Mouse (Mus musculus) stomach, embryonic 15.5 days (tissue): Measurements from ENCODE around the gene Pla2g4b. TPM values are rescaled to one million over a fixed set of nuclear protein-coding genes. Genes with fewer than 3 reads are reported as not detected.

ENCODE experiments used
- ATAC-seq: fragments of 200-750 bp; cut with Nextera tagmentation; 2 replicates; pipeline ENCODE4 v1.8.0; 2017; ENCODE audit warnings: low read depth, moderate number of reproducible peaks, moderate TSS enrichment; ENCODE audit not compliant: insufficient read depth, low FRiP score
- H3K27ac ChIP-seq: fragments of 300-500 bp; sonication (generic); 2 replicates; pipeline ENCODE4 v1.5.1; 2015; ENCODE audit warnings: mild to moderate bottlenecking, inconsistent platforms
- H3K27me3 ChIP-seq: fragments of 300-500 bp; sonication (generic); replicated peaks from 2 replicates; pipeline ENCODE4 v1.6.1; 2015; ENCODE audit warnings: inconsistent platforms
- H3K36me3 ChIP-seq: fragments of 300-500 bp; sonication (generic); 2 replicates; pipeline ENCODE4 v1.6.1; 2015; ENCODE audit warnings: inconsistent platforms
- H3K4me1 ChIP-seq: fragments of 300-500 bp; sonication (generic); 2 replicates; pipeline ENCODE4 v1.6.1; 2015; ENCODE audit warnings: inconsistent platforms
- H3K4me2 ChIP-seq: fragments of 300-500 bp; sonication (generic); 2 replicates; pipeline ENCODE4 v1.6.1; 2015; ENCODE audit warnings: mild to moderate bottlenecking, inconsistent platforms
- H3K4me3 ChIP-seq: fragments of 300-500 bp; sonication (generic); replicated peaks from 2 replicates; pipeline ENCODE4 v1.5.1; 2015; ENCODE audit warnings: inconsistent platforms
- H3K9ac ChIP-seq: fragments of 300-500 bp; sonication (generic); 2 replicates; pipeline ENCODE4 v1.6.1; 2015; ENCODE audit warnings: inconsistent platforms
- H3K9me3 ChIP-seq: fragments of 300-500 bp; sonication (generic); 2 replicates; pipeline ENCODE4 v1.6.1; 2016; ENCODE audit warnings: inconsistent platforms
- WGBS: fragments of 180-500 bp; shearing (Covaris S2); methylation state at CpG from one replicate; pipeline ENCODE4 v1.1.7; 2015; 5-methylcytosine and 5-hydroxymethylcytosine counted together
- polyA plus RNA-seq: library from polyadenylated mRNA; unstranded; fragments of >200 nt; fragmentation: Nextera tagmentation; extraction: Ambion mirVana; gene quantifications from 2 replicates; pipeline ENCODE4 v1.2.1, GENCODE M21; 2015

Gene Pla2g4b
- polyA plus RNA-seq, 1 experiment from 2014 or later = 1.2 TPM

DNA sequence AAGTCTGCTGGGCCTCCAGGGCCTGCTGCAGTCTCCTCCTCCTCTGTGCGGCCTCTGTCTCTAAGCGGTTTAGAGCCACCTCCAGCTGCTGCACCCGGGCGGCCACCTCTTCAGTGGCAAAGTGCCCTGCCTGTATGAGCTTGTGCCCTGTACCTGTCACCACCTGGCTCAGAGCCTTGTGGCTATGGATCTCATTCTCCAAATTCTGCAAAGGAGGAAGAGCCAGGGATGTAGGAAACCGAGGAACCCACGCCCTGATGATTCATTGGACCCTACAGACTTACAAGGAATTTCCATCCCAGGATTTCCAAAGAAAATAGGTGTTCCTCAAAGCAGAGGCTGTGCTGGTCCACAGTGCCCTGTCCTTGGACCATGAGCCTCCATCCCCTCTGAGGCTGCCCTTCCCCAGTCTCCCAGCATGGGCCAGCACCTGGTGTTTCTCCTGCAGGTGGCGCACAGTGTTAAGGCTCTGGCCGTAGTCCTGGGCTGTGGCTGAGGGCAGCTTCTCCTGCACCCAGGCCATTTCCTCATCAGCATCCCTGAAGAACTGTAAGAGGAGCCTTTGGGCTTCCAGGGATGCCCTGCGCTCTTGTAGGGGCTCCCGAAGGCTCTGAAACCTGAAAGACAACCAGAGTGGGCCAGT is 16.5 kb downstream of the Pla2g4b start:
- no peak for ATAC-seq
- WGBS = 61% methylated on average over 10 of the region's 10 CpGs

DNA sequence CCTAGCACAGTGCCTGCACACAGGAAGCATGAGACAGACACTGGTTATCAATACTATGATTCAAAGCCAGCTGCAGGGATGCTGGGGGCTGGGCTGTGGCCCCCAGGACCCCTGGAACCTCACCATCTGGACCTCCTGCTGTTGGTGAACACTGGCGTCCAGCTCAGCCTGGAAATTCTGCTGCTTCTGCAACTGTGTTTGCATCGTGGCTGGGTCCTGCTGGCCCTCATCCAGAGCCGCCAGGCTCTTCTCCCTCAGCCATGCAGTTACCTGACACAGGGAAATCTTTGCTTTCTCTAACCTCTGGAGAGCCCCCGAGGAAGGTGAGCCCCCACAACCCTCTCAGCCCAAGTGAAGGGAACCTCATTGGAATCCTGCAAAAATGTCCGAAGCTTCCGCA is 18.2 kb downstream of the Pla2g4b start:
- no peak overlapping the region for H3K9ac ChIP-seq
- no peaks in the 10 kb centered on the region for H3K27me3 ChIP-seq
- no peaks in the 10 kb centered on the region for H3K9me3 ChIP-seq
- ATAC-seq = no peak
- WGBS = 59% methylated on average over 6 of the region's 6 CpGs
- no peaks in the 10 kb centered on the region for H3K36me3 ChIP-seq
- H3K4me3 ChIP-seq = no peak overlapping the region
- no peak overlapping the region for H3K27ac ChIP-seq
- H3K4me1 ChIP-seq = 0 out of 2 replicates have a peak, but pooled peaks cover 4% of the 10 kb centered on the region
- H3K4me2 ChIP-seq = no peak overlapping the region

More for the DNA sequence above, 16.5 kb downstream of the Pla2g4b start:
- no peak overlapping the region for H3K4me2 ChIP-seq
- H3K9ac ChIP-seq = no peak overlapping the region
- no peak overlapping the region for H3K4me3 ChIP-seq
- no peaks in the 10 kb centered on the region for H3K9me3 ChIP-seq
- no peaks in the 10 kb centered on the region for H3K36me3 ChIP-seq
- no peak overlapping the region for H3K27ac ChIP-seq
- no peaks in the 10 kb centered on the region for H3K27me3 ChIP-seq
- peaks cover 11% of the 10 kb centered on the region; the same call in 1 of the 2 replicates for H3K4me1 ChIP-seq

DNA sequence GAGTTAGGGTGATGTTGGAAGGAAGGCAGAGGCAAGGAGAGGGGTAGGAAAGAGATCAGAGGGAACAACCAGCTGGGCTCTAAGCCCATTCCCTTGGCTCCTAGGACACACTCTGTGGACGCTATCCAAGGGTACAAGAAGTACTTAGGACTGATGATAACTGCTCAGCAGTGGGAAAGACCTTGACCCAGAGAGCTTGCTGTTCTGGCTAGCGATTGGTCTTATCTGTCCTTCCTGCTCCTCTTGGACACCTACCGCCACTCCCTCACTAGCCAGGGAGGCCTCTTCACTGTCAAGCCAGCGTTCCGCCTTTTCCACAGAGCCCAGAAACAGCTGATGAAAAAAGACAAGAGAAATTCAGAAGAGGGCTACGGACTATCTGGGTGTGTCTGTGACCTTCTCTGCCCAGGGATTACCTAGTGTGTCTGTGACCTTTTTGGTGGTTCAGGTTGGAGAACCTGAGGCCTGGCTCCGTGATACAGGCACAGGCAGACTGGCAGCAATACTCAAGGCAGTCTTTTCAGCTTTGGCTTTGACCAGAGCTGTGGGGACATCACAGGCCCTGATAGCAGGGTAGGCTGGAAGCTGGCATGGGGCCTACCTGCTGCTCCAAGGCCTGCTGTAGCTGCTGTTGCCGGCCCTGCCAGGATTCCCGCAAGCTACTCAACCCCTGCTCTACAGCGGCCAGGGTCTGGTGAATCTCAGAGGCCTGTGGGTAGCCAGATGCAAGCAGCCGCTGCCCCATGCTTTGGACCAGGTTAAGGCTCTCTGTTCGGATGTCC is 21.7 kb downstream of the Pla2g4b start:
- no peak overlapping the region for H3K4me3 ChIP-seq
- H3K4me2 ChIP-seq = no peak overlapping the region
- ATAC-seq = no peak
- H3K27me3 ChIP-seq = no peaks in the 10 kb centered on the region
- 87% methylated on average over 12 of the region's 12 CpGs for WGBS
- H3K4me1 ChIP-seq = no peaks in the 10 kb centered on the region
- H3K36me3 ChIP-seq = no peaks in the 10 kb centered on the region
- no peak overlapping the region for H3K27ac ChIP-seq
- no peaks in the 10 kb centered on the region for H3K9me3 ChIP-seq
- no peak overlapping the region for H3K9ac ChIP-seq

DNA sequence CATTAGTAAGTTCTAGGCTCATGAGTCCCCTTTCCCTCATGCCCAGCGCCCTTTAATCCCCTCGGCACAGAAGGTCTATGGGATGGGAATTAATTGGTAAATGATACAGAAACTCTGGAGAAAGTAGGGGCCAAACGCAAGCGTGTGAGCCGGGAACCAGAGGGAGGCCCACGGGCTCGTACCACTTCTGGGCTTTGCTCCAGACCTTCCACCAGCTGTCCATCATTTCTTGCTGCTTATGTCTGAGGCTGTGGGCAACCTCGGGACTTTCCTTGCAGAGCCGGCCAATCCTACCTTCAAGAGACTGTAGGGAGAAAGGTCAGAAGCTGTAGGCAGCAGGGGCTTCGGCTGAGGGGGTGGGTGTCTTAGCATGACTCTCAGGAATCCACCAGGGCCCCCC is 22.7 kb downstream of the Pla2g4b start:
- Histone ChIP-seq H3K4me3 (no peak overlapping the region), H3K36me3 (no peaks in the 10 kb centered on the region), H3K4me2 (no peak overlapping the region), H3K4me1 (0 out of 2 replicates have a peak, but pooled peaks cover 4% of the 10 kb centered on the region), H3K9me3 (no peaks in the 10 kb centered on the region), H3K27ac (no peak overlapping the region), H3K27me3 (no peaks in the 10 kb centered on the region), H3K9ac (no peak overlapping the region)
- no peak for ATAC-seq
- WGBS = 82% methylated on average over 10 of the region's 10 CpGs

DNA sequence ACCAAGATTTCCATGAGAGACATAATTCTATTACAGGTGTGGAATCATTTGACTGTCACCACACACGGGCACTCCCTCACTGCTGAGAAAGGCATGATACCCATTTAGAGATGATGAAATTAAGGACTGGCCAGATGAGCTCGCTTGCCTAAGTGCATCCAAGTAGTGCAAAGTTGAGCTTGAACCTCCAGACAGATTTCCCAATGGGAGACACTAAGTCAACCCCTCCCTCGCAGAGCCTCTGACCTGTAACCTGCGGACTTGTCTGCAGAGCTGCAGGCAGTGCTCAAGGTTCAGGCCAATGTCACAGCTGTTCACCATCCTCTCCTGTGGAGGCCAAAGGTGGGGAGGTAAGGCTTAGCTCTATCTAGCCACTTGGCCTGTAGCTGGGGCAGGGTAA is 25.6 kb downstream of the Pla2g4b start:
- no peak overlapping the region for H3K9ac ChIP-seq
- 76% methylated on average over 4 of the region's 4 CpGs for WGBS
- H3K27ac ChIP-seq = no peak overlapping the region
- H3K27me3 ChIP-seq = no peaks in the 10 kb centered on the region
- H3K4me1 ChIP-seq = 0 out of 2 replicates have a peak, but pooled peaks cover 4% of the 10 kb centered on the region
- no peaks in the 10 kb centered on the region for H3K36me3 ChIP-seq
- H3K9me3 ChIP-seq = no peaks in the 10 kb centered on the region
- H3K4me2 ChIP-seq = no peak overlapping the region
- no peak for ATAC-seq
- no peak overlapping the region for H3K4me3 ChIP-seq

DNA sequence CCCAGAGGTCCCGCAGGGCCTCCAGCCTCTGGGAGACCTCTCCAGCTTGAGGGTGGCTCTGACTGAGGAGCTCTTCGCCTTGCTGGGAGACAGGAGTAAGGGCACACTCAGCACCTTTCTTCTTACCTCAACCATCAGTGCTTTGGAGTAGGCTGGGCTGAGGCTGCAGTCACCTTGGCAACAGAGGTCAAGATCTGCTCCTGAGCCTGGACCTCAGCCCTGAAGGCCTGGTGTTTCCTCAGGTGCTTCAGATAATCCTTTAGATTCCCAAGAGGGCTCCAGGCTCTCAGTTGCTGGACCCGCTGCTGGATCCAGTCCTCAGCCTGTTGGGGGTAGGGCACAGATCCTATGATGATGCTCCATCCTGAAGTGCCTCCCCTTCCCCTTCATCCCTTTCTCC is 26.2 kb downstream of the Pla2g4b start:
- Histone ChIP-seq H3K9me3 (no peaks in the 10 kb centered on the region), H3K4me3 (no peak overlapping the region), H3K27ac (no peak overlapping the region), H3K4me1 (0 out of 2 replicates have a peak, but pooled peaks cover 4% of the 10 kb centered on the region), H3K27me3 (no peaks in the 10 kb centered on the region), H3K36me3 (no peaks in the 10 kb centered on the region), H3K9ac (no peak overlapping the region), H3K4me2 (no peak overlapping the region)
- WGBS = 85% methylated on average over 3 of the region's 3 CpGs
- no peak for ATAC-seq

DNA sequence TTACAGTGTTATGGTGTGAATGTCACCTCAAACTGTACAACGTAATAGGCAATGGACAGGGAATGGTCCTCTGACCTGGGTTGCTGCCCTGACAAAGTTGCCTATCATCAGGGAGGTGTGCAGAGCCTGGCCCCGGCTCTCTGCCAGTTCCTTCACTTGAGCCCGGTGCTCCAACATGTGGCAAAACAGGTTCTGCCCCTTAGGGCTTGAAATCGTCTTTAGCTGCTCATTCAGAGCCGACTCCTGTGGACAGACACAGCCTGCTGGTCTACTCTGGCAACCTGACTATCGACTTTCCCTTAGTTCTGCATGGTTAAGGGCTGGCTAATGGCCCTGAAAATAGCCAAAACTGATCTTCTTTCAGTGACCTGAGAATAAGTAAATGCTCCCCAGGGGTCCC is 27.0 kb downstream of the Pla2g4b start:
- no peak overlapping the region for H3K4me3 ChIP-seq
- 0 out of 2 replicates have a peak, but pooled peaks cover 4% of the 10 kb centered on the region for H3K4me1 ChIP-seq
- no peak; the same call in 1 of the 2 replicates for ATAC-seq
- H3K4me2 ChIP-seq = no peak overlapping the region
- H3K36me3 ChIP-seq = no peaks in the 10 kb centered on the region
- 51% methylated on average over 6 of the region's 6 CpGs for WGBS
- H3K9me3 ChIP-seq = no peaks in the 10 kb centered on the region
- H3K27ac ChIP-seq = peak overlapping the region; percentile 21; the same call in 1 of the 2 replicates
- no peaks in the 10 kb centered on the region for H3K27me3 ChIP-seq
- H3K9ac ChIP-seq = no peak overlapping the region

DNA sequence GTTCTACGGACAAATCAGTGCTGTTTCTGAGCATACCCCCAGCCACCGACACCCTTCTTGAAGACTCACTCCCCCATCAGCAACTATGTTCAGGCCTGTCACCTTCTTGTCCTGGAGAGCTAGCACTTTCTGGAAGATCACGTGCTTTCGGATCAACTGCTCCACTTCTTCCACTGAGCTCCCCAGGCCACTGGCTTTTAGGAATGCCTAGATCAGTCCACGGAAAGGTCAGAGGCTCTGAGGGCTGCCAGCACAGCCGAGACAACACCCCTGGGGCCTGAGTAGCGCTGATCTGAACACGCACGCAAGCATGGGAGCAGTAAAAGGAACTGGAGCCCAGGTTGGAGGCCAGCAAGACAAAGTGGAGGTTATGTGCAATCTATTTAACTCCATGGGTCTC is 27.4 kb downstream of the Pla2g4b start:
- no peak for ATAC-seq
- no peak overlapping the region for H3K4me2 ChIP-seq
- H3K4me1 ChIP-seq = 0 out of 2 replicates have a peak, but pooled peaks cover 4% of the 10 kb centered on the region
- WGBS = 76% methylated on average over 9 of the region's 9 CpGs
- no peaks in the 10 kb centered on the region for H3K36me3 ChIP-seq
- no peaks in the 10 kb centered on the region for H3K27me3 ChIP-seq
- no peak overlapping the region for H3K4me3 ChIP-seq
- H3K27ac ChIP-seq = peak overlapping the region; percentile 21; the same call in 1 of the 2 replicates
- H3K9ac ChIP-seq = no peak overlapping the region
- no peaks in the 10 kb centered on the region for H3K9me3 ChIP-seq

DNA sequence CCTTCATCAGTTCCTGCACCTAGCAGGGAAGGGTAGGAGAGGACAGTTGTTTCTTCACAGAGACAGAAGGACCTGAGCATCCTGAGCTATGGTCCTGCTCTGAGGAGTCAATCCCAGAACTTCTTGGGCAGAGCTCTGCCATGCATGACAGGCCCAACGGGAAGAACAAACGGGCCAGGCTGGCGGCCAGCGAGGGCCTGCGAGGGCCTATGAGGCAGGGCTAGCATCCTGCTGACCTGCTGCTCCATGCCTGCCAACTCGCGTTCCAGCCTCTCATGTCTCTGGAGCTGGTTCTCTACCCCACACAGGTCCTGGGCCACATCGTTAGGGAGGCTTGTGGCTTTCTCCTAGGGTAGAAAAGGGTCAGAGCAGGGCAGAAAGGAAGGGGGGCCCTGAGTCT is 29.0 kb downstream of the Pla2g4b start:
- no peak for ATAC-seq
- no peak overlapping the region for H3K9ac ChIP-seq
- no peaks in the 10 kb centered on the region for H3K27me3 ChIP-seq
- H3K4me2 ChIP-seq = no peak overlapping the region
- no peaks in the 10 kb centered on the region for H3K9me3 ChIP-seq
- H3K27ac ChIP-seq = no peak overlapping the region
- H3K4me1 ChIP-seq = 0 out of 2 replicates have a peak, but pooled peaks cover 4% of the 10 kb centered on the region
- H3K36me3 ChIP-seq = no peaks in the 10 kb centered on the region
- WGBS = 80% methylated on average over 8 of the region's 8 CpGs
- H3K4me3 ChIP-seq = no peak overlapping the region

DNA sequence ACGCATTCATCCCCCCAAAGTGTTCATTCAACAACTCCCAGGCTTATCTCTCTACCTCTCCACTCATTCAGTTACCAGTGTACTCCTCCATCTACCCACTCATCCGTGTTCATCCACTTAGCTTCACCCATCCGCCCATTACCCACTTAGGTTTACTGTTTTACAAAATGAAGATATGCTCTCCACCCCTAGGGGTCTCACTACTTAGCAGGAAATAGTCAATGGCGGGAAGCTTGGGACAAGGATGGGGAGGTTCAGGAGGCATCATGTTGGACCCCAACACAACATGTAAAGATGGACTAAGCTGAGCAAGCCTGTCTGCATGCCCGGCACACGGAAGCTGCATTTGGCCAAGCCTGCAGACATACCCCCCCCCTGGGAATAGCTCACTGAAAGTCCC is 31.4 kb downstream of the Pla2g4b start:
- Histone ChIP-seq H3K36me3 (no peaks in the 10 kb centered on the region), H3K4me1 (peaks cover 4% of the 10 kb centered on the region; the same call in 1 of the 2 replicates)
- 79% methylated on average over 6 of the region's 6 CpGs for WGBS

DNA sequence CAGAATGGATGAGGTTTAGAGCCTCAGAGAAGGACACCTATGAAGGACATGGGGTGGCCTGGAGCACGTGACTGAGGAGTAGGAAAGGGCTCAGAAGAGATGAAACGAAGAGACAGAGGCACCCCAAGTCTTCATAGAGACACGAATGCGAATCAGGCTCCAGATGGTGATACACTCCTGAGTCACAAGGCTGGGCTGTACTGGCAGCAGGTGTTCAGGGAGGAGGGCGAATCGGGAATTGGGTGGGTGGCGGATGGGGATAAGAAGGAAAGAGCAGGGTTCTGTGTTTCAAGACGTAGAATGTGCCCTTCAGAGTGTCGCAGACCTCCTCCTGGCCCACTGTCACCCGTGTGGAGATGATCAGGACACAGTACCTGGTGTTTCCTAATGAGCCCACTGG is 32.0 kb downstream of the Pla2g4b start:
- peaks cover 4% of the 10 kb centered on the region; the same call in 1 of the 2 replicates for H3K4me1 ChIP-seq
- H3K27ac ChIP-seq = no peak overlapping the region
- H3K9me3 ChIP-seq = no peaks in the 10 kb centered on the region
- no peaks in the 10 kb centered on the region for H3K36me3 ChIP-seq
- H3K9ac ChIP-seq = no peak overlapping the region
- no peaks in the 10 kb centered on the region for H3K27me3 ChIP-seq
- H3K4me2 ChIP-seq = no peak overlapping the region
- ATAC-seq = no peak
- 90% methylated on average over 10 of the region's 10 CpGs for WGBS
- H3K4me3 ChIP-seq = no peak overlapping the region

More for the DNA sequence above, 31.4 kb downstream of the Pla2g4b start:
- no peak overlapping the region for H3K9ac ChIP-seq
- H3K9me3 ChIP-seq = no peaks in the 10 kb centered on the region
- H3K4me3 ChIP-seq = no peak overlapping the region
- ATAC-seq = no peak
- no peak overlapping the region for H3K4me2 ChIP-seq
- no peaks in the 10 kb centered on the region for H3K27me3 ChIP-seq
- no peak overlapping the region for H3K27ac ChIP-seq

DNA sequence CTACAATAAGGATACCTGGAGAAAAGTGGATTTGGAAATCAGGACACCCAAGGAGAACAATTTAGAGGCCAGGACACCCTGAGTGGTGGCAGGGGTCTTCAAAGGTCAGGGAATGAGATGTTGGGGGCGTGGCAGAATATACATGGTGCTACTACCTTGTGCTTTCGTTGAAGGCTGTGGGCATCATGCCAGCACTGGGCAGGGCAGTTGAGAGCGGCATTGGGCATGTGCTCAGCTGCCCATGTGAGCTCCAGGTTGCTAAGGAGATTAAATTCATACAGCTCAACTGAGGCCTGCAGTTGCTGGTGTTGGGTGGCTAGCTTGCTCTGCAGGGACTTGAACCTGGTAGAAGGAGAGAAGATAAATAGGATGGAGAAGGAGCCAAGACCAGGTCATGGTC is 33.0 kb downstream of the Pla2g4b start:
- no peaks in the 10 kb centered on the region; the same call in 1 of the 2 replicates for H3K4me1 ChIP-seq
- no peak overlapping the region for H3K9ac ChIP-seq
- WGBS = 73% methylated on average over 3 of the region's 3 CpGs
- H3K27ac ChIP-seq = no peak overlapping the region
- no peak overlapping the region for H3K4me3 ChIP-seq
- no peak for ATAC-seq
- no peaks in the 10 kb centered on the region for H3K36me3 ChIP-seq
- H3K27me3 ChIP-seq = no peaks in the 10 kb centered on the region
- H3K9me3 ChIP-seq = no peaks in the 10 kb centered on the region
- no peak overlapping the region for H3K4me2 ChIP-seq
